Mouse (Mus musculus): Measurements from ENCODE around the gene Pmfbp1.

The Pmfbp1 gene

GRCm38 (mm10) chr8:109499009-109499717 lies 5.3 kb downstream of the Pmfbp1 start:
- no peak for DNase-seq (ENCODE audit: extremely low spot score, low spot score)

DNA sequence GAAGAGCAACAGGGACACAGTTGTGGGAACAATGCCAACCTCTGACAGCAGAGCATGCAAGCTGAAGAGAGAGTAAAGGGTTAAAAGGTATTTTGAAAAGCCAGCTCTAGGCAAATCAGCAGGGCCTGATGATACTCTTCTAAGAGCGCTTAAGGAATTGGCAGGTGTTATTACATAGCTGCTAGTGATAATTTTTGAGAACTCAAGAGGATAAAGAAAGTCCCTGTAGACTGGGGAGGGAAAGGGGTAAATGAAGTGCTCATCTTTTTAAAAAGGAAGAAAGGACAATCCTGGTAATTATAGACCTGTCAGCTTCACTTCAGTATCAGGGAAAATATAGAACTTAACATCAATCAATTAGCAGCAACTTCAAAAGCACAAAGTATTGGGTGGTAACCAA lies 9.7 kb downstream of the Pmfbp1 start:
- no peak for DNase-seq (ENCODE audit: extremely low spot score, low spot score)

- no peak for DNase-seq (ENCODE audit: extremely low spot score, low spot score)
These were observed 11.7 kb downstream of the Pmfbp1 start for GRCm38 (mm10) chr8:109505560-109505959.

- no peak for DNase-seq (ENCODE audit: extremely low spot score, low spot score)
These were observed 30.2 kb downstream of the Pmfbp1 start for GRCm38 (mm10) chr8:109524008-109524407.

DNA sequence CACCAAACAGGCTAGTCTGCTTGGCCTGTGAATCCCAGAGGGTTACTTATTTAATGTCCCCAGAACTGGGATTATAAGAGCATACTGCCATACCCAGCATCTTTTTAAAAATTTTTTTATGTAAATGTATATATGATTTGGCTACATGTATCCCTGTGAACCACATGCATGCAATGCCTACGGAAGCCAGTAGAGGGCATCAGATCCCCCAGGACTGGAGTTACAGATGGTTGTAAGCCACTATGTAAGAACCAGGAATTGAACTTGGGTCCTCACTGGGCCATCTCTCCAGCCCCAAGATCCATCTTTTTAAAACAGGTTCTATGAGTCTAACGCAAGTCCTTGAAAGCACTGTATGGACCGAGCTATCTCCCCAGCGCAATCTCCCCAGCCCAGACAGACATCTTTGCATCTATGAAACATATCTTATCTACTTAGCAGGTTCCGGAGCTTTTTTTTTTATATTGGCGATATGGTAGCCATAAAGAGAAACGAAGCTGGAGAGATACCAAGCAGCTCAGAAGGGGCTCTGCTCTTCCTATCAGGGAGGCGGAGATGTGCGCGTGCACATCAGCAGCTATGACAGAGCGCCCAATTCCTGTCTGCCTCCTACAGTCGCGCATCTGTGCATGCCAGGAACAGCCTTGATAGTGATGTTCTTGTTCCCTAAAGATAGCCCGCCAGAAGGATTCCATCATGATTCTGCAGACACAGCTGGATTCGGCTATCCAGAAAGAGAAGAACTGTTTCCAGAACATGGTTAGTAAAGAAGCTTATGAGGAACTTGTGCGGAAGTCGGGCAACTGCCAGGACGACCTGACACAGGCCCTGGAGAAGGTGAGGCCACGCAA lies 41.5 kb downstream of the Pmfbp1 start:
- peak; percentile 45 for DNase-seq (ENCODE audit: extremely low spot score, low spot score)

- peak; percentile 89 for DNase-seq (ENCODE audit: extremely low spot score, low spot score)
These were observed 42.9 kb downstream of the Pmfbp1 start for GRCm38 (mm10) chr8:109536703-109537102.

DNA sequence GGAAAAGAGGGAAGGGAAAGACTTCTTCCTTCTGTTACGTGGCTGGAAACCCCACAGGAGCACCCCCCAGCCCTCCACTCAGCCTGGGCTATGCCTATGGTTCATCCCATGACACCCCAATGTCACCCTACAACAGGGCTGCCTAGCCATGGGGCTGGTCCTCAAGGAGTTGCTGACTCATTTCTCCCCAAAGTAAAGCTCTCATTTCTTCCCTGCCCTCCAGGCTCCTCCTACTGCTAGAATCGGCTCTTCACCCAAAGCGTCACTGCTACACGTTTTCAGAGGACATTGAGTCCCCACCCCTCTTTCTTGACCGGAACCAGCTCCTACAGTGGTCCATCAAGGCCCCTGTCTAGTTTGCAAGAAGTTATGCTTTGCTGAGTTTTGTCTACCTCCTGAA lies 48.3 kb downstream of the Pmfbp1 start:
- DNase-seq (ENCODE audit: extremely low spot score, low spot score): no peak

DNA sequence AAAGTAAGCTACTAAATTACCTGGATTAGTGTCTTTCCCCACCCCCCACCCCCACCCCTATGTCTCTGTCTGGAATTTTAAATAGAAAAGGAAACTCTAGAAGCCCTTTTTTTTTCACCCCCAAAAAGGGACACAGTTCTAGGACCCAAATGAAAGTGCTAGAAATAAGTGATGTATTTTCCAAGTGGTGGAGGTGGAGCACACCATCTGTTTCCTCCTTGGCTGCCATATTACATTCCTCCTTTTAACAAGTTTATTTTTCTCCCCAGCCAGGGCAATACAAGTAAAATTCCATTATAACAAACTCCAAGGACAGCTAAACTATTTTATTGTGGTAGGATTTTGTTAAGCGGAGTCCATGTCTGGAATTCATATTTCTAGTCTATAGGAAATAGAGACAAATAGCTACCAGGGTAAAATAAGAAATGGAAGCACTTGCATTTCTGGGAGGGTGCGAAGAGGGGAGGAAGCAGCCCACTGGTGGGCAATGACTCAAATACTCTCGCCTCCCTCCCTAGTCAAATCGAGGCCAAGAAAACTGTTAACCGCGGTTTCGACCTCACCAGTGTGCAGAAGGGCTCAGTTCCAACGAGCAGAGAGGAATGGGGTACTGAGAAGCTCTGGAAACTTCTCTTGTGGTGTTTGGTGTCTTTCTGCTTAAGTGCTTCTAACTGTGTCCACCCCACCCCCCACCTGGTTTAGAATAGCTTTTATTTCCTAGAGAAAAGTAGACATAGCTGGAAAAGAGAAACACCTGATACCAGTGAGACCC lies 49.1 kb downstream of the Pmfbp1 start:
- DNase-seq (ENCODE audit: extremely low spot score, low spot score): no peak

- no peak for DNase-seq (ENCODE audit: extremely low spot score, low spot score)
These were observed 50.2 kb downstream of the Pmfbp1 start for GRCm38 (mm10) chr8:109544049-109544448.

DNA sequence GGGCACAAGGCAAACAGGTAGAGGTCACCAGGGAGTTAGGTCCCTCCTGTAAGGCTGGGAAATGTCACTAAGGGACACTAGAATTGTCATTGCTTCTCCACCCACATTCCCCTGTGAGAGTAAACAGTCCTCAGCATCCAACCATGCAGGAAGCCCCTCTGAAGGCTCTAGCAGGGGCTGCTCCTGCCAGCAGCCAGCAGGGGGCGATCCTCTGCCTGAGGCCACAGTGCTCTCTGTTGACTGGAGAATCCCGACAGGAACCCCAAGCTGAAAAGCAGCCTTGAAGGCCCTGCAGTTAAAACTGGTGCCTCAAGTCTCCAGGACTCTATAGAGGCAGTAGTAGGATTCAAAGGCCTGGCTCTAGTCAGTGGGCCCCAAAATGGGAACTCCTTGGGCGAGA lies 57.8 kb downstream of the Pmfbp1 start:
- DNase-seq (ENCODE audit: extremely low spot score, low spot score): peak; percentile 28

DNA sequence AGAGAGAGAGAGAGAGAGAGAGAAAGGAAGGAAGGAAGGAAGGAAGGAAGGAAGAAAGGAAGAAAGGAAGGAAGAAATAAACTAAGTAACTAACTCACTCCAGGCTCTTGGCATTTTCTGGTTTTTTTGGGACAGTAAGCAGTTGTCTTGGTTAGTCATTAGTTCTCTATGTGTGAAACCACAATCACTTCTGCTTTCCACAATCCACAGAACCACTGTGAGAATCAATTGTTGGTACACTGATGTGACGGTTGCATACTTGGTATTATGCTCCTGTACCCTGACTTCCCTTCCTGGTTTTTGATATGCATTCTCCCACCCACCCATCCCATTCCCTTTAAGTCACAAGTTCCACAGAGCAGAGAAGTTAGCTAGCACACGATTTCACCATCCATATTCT lies 70.1 kb downstream of the Pmfbp1 start:
- DNase-seq (ENCODE audit: extremely low spot score, low spot score): no peak

GRCm38 (mm10) chr8:109564766-109565165 lies 70.9 kb downstream of the Pmfbp1 start:
- no peak for DNase-seq (ENCODE audit: extremely low spot score, low spot score)

DNA sequence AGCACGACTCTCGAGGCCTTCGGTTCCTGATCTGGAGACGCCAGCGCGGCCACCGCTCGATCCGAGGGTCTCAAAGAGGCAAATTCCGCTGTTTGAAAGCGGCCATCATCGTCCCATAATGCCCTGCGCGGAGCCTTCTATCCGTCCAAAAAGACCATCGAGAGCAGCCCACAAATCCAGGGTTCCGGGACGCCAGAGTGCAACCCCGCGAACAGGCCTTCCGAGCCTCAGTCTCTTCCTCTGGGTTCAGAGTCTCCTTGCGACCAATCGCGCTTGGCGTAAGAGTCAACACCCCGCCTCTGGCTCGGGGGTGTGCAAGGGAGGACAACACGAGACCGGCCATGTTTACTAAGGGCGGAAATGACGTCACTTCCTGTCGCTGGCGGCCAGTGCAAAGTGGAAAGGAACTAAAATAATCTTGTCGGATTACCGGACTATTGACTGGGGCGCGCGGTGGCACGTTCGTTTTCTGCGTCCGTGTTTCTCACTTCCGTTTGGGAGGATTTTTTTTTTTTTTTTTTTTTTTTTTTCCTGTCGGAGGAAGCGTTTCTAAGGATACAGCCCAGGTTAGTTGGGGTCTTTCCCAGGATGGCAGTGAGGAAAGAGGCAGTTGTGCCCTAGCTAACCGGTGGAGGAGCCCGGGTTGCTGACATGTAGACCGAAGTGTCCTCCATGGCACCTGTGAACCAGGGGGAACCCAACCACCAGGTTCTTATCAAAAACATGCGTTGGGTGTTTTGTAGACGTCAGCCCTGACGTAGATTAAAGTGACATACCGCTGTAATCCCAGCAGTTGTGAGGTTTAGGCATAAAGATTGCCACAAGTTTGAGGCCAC lies 71.9 kb downstream of the Pmfbp1 start, which contains the start of the genes Dhx38 and Txnl4b:
Gene Dhx38, minus strand, starts transcription at position 364 of the 836 bp plus-strand sequence.
Gene Txnl4b, plus strand, starts transcription at position 395 of the 836 bp plus-strand sequence.
- DNase-seq (ENCODE audit: extremely low spot score, low spot score): peak; percentile 97

GRCm38 (mm10) chr8:109571139-109571538 lies 77.3 kb downstream of the Pmfbp1 start:
- DNase-seq (ENCODE audit: extremely low spot score, low spot score): no peak

GRCm38 (mm10) chr8:109576311-109576710 lies 82.5 kb downstream of the Pmfbp1 start:
- no peak for DNase-seq (ENCODE audit: extremely low spot score, low spot score)

DNA sequence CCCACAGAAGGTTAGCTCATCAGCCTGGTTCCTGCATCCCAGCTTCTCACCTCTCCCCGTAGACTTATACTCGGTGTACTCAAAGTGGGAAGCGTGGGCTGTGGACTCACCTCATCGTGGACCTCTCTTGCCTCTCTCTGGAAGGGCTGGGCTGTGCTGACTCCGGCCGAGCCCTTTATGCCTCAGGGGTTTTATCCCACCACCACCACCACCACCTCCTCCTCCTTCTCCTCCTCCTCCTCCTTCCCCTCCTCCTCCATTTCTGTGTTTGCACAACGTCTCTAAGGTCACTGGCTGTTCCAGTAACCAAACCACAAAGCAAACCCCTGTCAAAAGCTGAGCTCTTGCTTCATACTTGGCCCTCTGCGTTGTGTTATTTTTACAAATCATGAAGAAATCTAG lies 85.1 kb downstream of the Pmfbp1 start, which contains the start of gene Hp:
Gene Hp, minus strand, starts transcription at position 273 of the 402 bp plus-strand sequence.
- no peak for DNase-seq (ENCODE audit: extremely low spot score, low spot score)

DNA sequence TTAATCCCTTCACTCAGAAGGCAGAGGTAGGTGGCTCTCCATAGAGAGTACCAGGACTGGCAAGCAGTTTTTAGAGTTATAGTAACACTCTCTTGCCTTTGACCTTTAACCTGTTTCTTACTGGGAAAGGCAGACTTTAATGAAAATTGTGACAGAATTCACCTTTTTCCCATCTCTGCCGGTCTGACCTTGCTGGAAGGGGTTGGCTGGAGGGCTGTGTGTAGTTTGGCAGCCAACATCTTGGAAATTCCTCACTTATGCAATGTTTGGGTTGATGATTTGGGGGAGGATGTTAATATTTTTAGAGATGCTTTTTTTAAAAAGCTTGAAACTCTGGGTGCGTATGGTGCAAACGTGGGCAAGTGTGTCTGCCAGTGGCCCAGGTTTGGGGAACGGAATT lies 90.5 kb downstream of the Pmfbp1 start:
- no peak for DNase-seq (ENCODE audit: extremely low spot score, low spot score)

DNA sequence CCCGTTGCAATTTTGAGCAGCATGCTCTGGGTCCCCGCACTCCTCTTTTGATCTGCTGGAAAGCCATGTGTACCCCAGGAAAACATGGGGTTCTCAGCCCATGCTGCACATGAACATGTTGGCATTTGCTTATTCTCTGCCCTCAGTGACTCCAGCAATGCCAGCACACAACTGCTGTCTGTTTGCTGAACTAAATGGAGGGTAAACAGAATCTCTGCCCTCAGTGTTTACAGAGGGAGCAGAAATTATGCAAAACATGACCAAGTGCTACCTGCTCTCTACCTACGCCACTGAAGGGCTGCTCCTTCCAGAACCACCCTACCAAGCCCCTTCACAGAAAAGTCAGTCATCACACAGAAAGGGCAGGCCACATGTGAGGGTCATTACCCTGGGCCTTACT lies 91.0 kb downstream of the Pmfbp1 start:
- DNase-seq (ENCODE audit: extremely low spot score, low spot score): no peak

DNA sequence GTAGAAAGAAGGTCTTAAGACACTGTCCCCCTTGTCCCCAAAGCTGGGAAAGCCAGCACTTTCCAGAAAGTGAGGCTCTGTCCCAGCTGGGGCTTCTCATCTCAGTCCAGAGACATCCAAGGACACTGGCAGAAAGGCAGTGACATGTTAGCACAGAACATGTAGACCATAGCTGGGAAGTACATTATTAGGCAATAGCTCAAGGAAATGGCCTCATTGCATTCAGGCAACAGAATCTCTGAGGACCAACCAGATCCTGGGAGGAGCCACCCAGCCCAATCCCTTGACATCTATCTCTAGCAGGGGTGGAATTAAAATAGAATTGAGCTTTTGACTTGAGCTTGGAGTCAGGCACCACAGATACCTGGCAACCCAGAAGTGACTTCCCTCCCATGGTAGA lies 91.8 kb downstream of the Pmfbp1 start:
- DNase-seq (ENCODE audit: extremely low spot score, low spot score): no peak

DNA sequence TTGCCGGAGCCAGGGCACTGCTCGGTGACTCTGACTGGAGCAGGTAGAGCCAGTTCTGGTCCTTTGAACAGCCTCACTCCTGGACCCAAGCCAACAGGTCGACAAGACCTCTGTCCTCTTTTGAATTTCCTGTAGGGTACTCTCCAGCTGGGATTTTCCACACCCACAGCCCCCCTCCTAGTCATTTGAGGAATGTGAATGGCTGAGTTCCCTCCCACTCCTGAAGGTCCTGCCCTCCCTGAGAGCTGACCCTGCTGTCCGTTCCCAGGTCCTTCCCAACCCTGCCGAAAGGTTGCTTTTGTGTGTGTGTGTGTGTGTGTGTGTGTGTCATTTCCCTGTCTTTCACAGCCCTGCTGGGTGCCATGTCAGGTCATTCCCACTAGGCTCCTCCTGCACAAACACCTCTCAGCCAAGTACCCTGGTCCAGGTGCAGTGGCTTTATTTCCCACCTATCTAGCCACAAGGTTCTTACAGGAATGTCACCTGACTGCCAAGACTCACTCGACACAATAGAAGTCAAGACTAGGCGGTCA lies 93.2 kb downstream of the Pmfbp1 start:
- no peak for DNase-seq (ENCODE audit: extremely low spot score, low spot score)

DNA sequence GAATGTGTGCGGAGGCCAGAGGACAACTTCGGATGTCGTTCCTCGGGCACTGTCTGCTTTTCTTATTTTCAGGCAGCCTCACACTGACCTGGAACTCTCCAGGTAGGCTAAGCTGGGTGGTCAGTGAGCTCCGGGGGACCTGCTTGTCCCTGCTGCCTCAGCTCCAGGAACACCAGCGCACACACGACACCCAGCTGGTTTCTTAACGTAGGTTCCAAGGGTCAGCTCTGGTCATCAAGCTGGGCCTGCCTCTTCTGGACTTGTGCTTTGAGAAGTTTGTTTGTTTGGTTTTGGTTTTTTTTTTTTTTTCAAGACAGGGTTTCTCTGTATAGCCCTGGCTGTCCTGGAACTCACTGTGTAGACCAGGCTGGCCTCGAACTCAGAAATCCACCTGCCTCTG lies 97.1 kb downstream of the Pmfbp1 start:
- DNase-seq (ENCODE audit: extremely low spot score, low spot score): no peak
